Mouse (Mus musculus) embryonic facial prominence, embryonic 11.5 days (tissue): ENCODE results near the gene Lpin2. TPM values are rescaled to one million over a fixed set of nuclear protein-coding genes. Genes with fewer than 3 reads are reported as not detected.
A peak's percentile ranks its signal among the peaks of the same experiment; 100 is the strongest.

Source experiments
- ATAC-seq: fragments of 200-750 bp; cut with Nextera tagmentation; replicated peaks from 2 replicates; pipeline ENCODE4 v1.8.0; 2017; ENCODE audit warnings: low read depth; ENCODE audit not compliant: insufficient number of reproducible peaks, low FRiP score, low TSS enrichment
- DNase-seq: peaks from one replicate; pipeline ENCODE4 v3.0.0-alpha.2; 2015; ENCODE audit warnings: low spot score
- H3K27ac ChIP-seq: fragments of 300-500 bp; sonication (generic); replicated peaks from 2 replicates; pipeline ENCODE4 v1.5.1; 2014; ENCODE audit warnings: mild to moderate bottlenecking, low read depth, low read length, control low read depth
- H3K27me3 ChIP-seq: fragments of 300-500 bp; sonication (generic); 2 replicates; pipeline ENCODE4 v1.6.1; 2014; ENCODE audit warnings: mild to moderate bottlenecking, low read length, moderate library complexity, mixed read lengths; ENCODE audit not compliant: control insufficient read depth, insufficient read depth
- H3K36me3 ChIP-seq: fragments of 300-500 bp; sonication (generic); replicated peaks from 2 replicates; pipeline ENCODE4 v1.6.1; 2014; ENCODE audit warnings: low read depth, mild to moderate bottlenecking, low read length, moderate library complexity, mixed read lengths; ENCODE audit not compliant: control insufficient read depth, insufficient read depth
- H3K4me1 ChIP-seq: fragments of 300-500 bp; sonication (generic); 2 replicates; pipeline ENCODE4 v1.6.1; 2014; ENCODE audit warnings: low read length, mixed read lengths; ENCODE audit not compliant: control insufficient read depth, insufficient read depth
- H3K4me2 ChIP-seq: fragments of 300-500 bp; sonication (generic); 2 replicates; pipeline ENCODE4 v1.6.1; 2014; ENCODE audit warnings: low read depth, mild to moderate bottlenecking, control low read depth, low read length, moderate library complexity
- H3K4me3 ChIP-seq: fragments of 300-500 bp; sonication (generic); 2 replicates; pipeline ENCODE4 v1.5.1; 2014; ENCODE audit warnings: low read depth, low read length, control low read depth
- H3K9ac ChIP-seq: fragments of 300-500 bp; sonication (generic); replicated peaks from 2 replicates; pipeline ENCODE4 v1.6.1; 2014; ENCODE audit warnings: mild to moderate bottlenecking, control low read depth, low read length
- H3K9me3 ChIP-seq: fragments of 300-500 bp; sonication (generic); replicated peaks from 2 replicates; pipeline ENCODE4 v1.6.1; 2016; ENCODE audit warnings: mild to moderate bottlenecking, low read length, inconsistent platforms, mixed read lengths; ENCODE audit not compliant: control insufficient read depth
- WGBS: fragments of 180-500 bp; shearing (Covaris S2); extraction: QIAGEN DNeasy Blood & Tissue Kit; methylation state at CpG from one replicate; pipeline ENCODE4 v1.1.7; 2014; 5-methylcytosine and 5-hydroxymethylcytosine counted together
- polyA plus RNA-seq: library from polyadenylated mRNA; unstranded; fragments of >200 nt; fragmentation: Nextera tagmentation; extraction: Ambion mirVana; gene quantifications from 2 replicates; pipeline ENCODE4 v1.2.1, GENCODE M21; 2014

Lpin2 gene
- polyA plus RNA-seq, 1 experiment from 2014 or later, result 46.3 TPM

- no peaks in the 10 kb centered on the region for H3K27me3 ChIP-seq
- DNase-seq (no peak), ATAC-seq (no peak)
- no peaks in the 10 kb centered on the region for H3K9me3 ChIP-seq
- no peak overlapping the region for H3K9ac ChIP-seq
- H3K4me2 ChIP-seq, result no peak overlapping the region
- H3K27ac ChIP-seq, result no peak overlapping the region
- peaks cover 2% of the 10 kb centered on the region for H3K4me1 ChIP-seq
- no peak overlapping the region for H3K4me3 ChIP-seq
- H3K36me3 ChIP-seq, result no peaks in the 10 kb centered on the region
- WGBS, result 72% methylated on average over 6 of the region's 6 CpGs
These were observed 103.6 kb downstream of the Lpin2 start for GRCm38 (mm10) chr17:71285929-71286328.

- Histone ChIP-seq H3K27ac (no peak overlapping the region), H3K9me3 (no peaks in the 10 kb centered on the region), H3K27me3 (no peaks in the 10 kb centered on the region), H3K4me2 (no peak overlapping the region), H3K9ac (no peak overlapping the region), H3K4me3 (no peak overlapping the region), H3K4me1 (peaks cover 2% of the 10 kb centered on the region), H3K36me3 (no peaks in the 10 kb centered on the region)
- ATAC-seq, result no peak
- 94% methylated on average over 7 of the region's 7 CpGs for WGBS
- DNase-seq, result no peak
These were observed 105.2 kb downstream of the Lpin2 start for GRCm38 (mm10) chr17:71287586-71287985.

GRCm38 (mm10) chr17:71288145-71288758, 105.9 kb downstream of the Lpin2 start:
- no peak overlapping the region for H3K27ac ChIP-seq
- no peak overlapping the region for H3K4me2 ChIP-seq
- DNase-seq, result no peak
- no peaks in the 10 kb centered on the region for H3K9me3 ChIP-seq
- no peaks in the 10 kb centered on the region for H3K27me3 ChIP-seq
- no peak for ATAC-seq
- no peak overlapping the region for H3K9ac ChIP-seq
- no peak overlapping the region for H3K4me3 ChIP-seq
- H3K36me3 ChIP-seq, result no peaks in the 10 kb centered on the region
- WGBS, result 91% methylated on average over 11 of the region's 11 CpGs
- H3K4me1 ChIP-seq, result peaks cover 2% of the 10 kb centered on the region

- ATAC-seq (no peak), DNase-seq (no peak)
- Histone ChIP-seq H3K27ac (no peak overlapping the region), H3K4me1 (peaks cover 2% of the 10 kb centered on the region), H3K36me3 (no peaks in the 10 kb centered on the region), H3K27me3 (no peaks in the 10 kb centered on the region), H3K4me3 (no peak overlapping the region), H3K9me3 (no peaks in the 10 kb centered on the region), H3K4me2 (no peak overlapping the region), H3K9ac (no peak overlapping the region)
- WGBS, result 84% methylated on average over 10 of the region's 10 CpGs
These were observed 106.6 kb downstream of the Lpin2 start for GRCm38 (mm10) chr17:71288808-71289548.

GRCm38 (mm10) chr17:71289572-71290176, 107.3 kb downstream of the Lpin2 start:
- no peaks in the 10 kb centered on the region for H3K27me3 ChIP-seq
- no peaks in the 10 kb centered on the region for H3K36me3 ChIP-seq
- 0 out of 2 replicates have a peak, but pooled peaks have one; percentile 24 for ATAC-seq
- DNase-seq, result no peak
- H3K4me2 ChIP-seq, result no peak overlapping the region
- peaks cover 2% of the 10 kb centered on the region for H3K4me1 ChIP-seq
- no peak overlapping the region for H3K27ac ChIP-seq
- H3K4me3 ChIP-seq, result no peak overlapping the region
- no peaks in the 10 kb centered on the region for H3K9me3 ChIP-seq
- H3K9ac ChIP-seq, result no peak overlapping the region
- 78% methylated on average over 6 of the region's 6 CpGs for WGBS

- H3K36me3 ChIP-seq, result no peaks in the 10 kb centered on the region
- no peaks in the 10 kb centered on the region for H3K27me3 ChIP-seq
- 77% methylated on average over 7 of the region's 7 CpGs for WGBS
- no peak overlapping the region for H3K4me2 ChIP-seq
- DNase-seq (no peak), ATAC-seq (no peak)
- H3K9me3 ChIP-seq, result no peaks in the 10 kb centered on the region
- H3K4me1 ChIP-seq, result peaks cover 2% of the 10 kb centered on the region; the same call in 1 of the 2 replicates
- no peak overlapping the region for H3K9ac ChIP-seq
- H3K4me3 ChIP-seq, result no peak overlapping the region
- H3K27ac ChIP-seq, result no peak overlapping the region
These were observed 108.4 kb downstream of the Lpin2 start for GRCm38 (mm10) chr17:71290486-71291410.

- no peak overlapping the region for H3K27ac ChIP-seq
- H3K4me3 ChIP-seq, result no peak overlapping the region
- H3K36me3 ChIP-seq, result no peaks in the 10 kb centered on the region
- H3K9me3 ChIP-seq, result no peaks in the 10 kb centered on the region
- ATAC-seq (no peak), DNase-seq (no peak)
- H3K4me1 ChIP-seq, result no peaks in the 10 kb centered on the region
- no peak overlapping the region for H3K9ac ChIP-seq
- no peak overlapping the region for H3K4me2 ChIP-seq
- WGBS, result 93% methylated on average over 6 of the region's 6 CpGs
- H3K27me3 ChIP-seq, result no peaks in the 10 kb centered on the region
These were observed 109.6 kb downstream of the Lpin2 start for GRCm38 (mm10) chr17:71291897-71292420.
